Mouse (Mus musculus) ES-Bruce4 (cell line): Measurements from ENCODE around the gene Rai14. TPM values are rescaled to one million over a fixed set of nuclear protein-coding genes. Genes with fewer than 3 reads are reported as not detected.

Experiments used
- H3K27ac ChIP-seq: 2 replicates; pipeline ENCODE4 v1.5.1; 2012; ENCODE audit warnings: low read length, inconsistent platforms; ENCODE audit not compliant: insufficient read depth
- H3K27me3 ChIP-seq: 2 replicates; pipeline ENCODE4 v1.6.1; 2012; ENCODE audit warnings: mild to moderate bottlenecking, low read length, inconsistent platforms; ENCODE audit not compliant: control insufficient read depth, poor library complexity, insufficient read depth, severe bottlenecking
- H3K36me3 ChIP-seq: 2 replicates; pipeline ENCODE4 v1.6.1; 2012; ENCODE audit warnings: inconsistent platforms, mild to moderate bottlenecking, low read length, moderate library complexity; ENCODE audit not compliant: control insufficient read depth, poor library complexity, insufficient read depth, severe bottlenecking
- H3K4me1 ChIP-seq: one replicate; pipeline ENCODE4 v1.8.1; 2011; ENCODE audit warnings: low read length; ENCODE audit not compliant: control insufficient read depth, insufficient read depth
- H3K4me3 ChIP-seq: 2 replicates; pipeline ENCODE4 v1.5.1; 2011; ENCODE audit warnings: low read depth, mild to moderate bottlenecking, low read length
- H3K9ac ChIP-seq: 2 replicates; pipeline ENCODE4 v1.6.1; 2012; ENCODE audit warnings: low read depth, mild to moderate bottlenecking, inconsistent platforms; ENCODE audit not compliant: poor library complexity, severe bottlenecking
- H3K9me3 ChIP-seq: replicated peaks from 2 replicates; pipeline ENCODE4 v1.6.1; 2012; ENCODE audit warnings: mild to moderate bottlenecking, low read length, inconsistent platforms; ENCODE audit not compliant: control insufficient read depth, poor library complexity, insufficient read depth, severe bottlenecking
- CTCF ChIP-seq: IDR thresholded peaks from one replicate; pipeline ENCODE4 v1.8.1; 2011; ENCODE audit warnings: low read depth, low read length
- EP300 ChIP-seq: IDR thresholded peaks from 2 replicates; pipeline ENCODE4 v1.6.1; 2011; ENCODE audit warnings: low read depth, low read length; ENCODE audit not compliant: insufficient read depth
- POLR2A ChIP-seq: IDR thresholded peaks from one replicate; pipeline ENCODE4 v1.8.1; 2011; ENCODE audit warnings: low read length; ENCODE audit not compliant: insufficient read depth
- polyA plus RNA-seq: library from polyadenylated mRNA; stranded (reverse); fragments of >200 nt; gene quantifications from 2 replicates; pipeline ENCODE4 v1.2.4, GENCODE M21; 2011; ENCODE audit warnings: low read depth; ENCODE audit not compliant: missing spikeins, insufficient read depth, insufficient read length

Rai14 gene
- polyA plus RNA-seq, 1 experiment: 80.9 TPM

DNA sequence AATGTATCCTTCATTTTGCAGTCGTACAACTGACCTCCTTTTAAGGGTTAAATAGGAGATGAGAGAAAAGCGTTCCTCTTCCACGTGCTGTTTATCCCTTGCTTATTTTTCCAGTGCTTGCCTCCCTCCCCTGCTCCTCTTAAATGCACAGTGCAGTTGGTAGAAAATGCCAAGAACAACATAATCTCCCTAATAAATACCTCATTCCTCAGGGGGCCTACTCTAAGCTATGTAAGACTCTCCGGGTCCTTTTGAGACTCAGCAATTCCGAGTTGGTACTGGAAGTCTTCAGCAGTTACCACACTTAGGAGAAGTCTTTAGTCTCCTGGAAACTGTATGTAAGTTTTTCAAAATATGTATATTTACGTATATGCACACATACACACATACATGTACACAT lies 22.9 kb downstream of the Rai14 start:
- Histone ChIP-seq H3K27me3 (no peaks in the 10 kb centered on the region), H3K4me3 (no peak overlapping the region), H3K27ac (no peak overlapping the region), H3K4me1 (peaks cover 6% of the 10 kb centered on the region), H3K9ac (no peak overlapping the region), H3K36me3 (peaks cover 2% of the 10 kb centered on the region; the same call in 1 of the 2 replicates), H3K9me3 (no peaks in the 10 kb centered on the region)
- TF ChIP-seq POLR2A: no peak

DNA sequence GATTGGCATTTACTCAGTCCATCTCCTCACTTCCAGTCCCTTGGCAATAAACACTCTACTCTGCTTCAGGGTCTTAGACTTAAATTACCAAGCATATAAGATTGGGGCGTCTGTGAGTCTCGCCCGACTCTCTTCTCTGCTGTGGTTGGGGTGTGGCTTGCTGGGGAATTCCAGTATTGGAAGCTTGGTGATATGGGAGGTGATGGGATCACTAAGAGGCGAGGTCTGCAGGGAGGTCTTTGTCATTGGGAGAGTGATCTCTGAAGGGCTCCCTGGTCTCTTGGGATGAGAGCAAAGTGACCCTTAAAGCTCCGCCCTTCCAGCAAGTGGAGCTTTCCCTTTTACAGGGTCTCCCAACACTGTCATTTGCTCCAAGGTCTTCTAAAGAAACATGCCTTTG lies 23.5 kb downstream of the Rai14 start:
- H3K9me3 ChIP-seq: no peaks in the 10 kb centered on the region
- H3K4me1 ChIP-seq: peaks cover 7% of the 10 kb centered on the region
- peaks cover 2% of the 10 kb centered on the region; the same call in 1 of the 2 replicates for H3K36me3 ChIP-seq
- TF ChIP-seq POLR2A (no peak), CTCF (no peak), EP300 (no peak)
- H3K27me3 ChIP-seq: no peaks in the 10 kb centered on the region
- peak overlapping the region; percentile 59 for H3K27ac ChIP-seq
- 0 out of 2 replicates have a peak overlapping the region, but pooled peaks have one; percentile 33 for H3K9ac ChIP-seq
- H3K4me3 ChIP-seq: no peak overlapping the region

DNA sequence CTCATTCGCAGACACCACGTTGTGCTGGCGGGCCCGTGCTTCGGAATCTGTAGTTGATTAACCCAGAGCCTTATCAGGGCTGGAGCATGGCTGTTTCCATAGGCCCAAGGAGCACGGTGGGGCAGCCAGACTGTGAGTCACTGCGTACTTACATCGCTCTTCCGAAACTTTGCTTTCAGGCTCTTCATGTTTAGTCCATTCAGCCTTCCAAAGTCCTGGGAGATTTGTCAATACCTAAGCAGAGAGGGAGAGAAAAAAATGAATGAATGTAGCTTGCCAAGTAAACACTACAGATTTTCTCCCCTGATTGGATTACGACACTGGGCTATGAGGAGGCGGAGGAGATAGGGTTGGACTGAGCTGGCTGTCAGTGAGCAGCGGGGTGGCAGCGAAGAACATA lies 24.2 kb downstream of the Rai14 start:
- no peaks in the 10 kb centered on the region for H3K27me3 ChIP-seq
- H3K9ac ChIP-seq: peak overlapping the region; percentile 33; the same call in 1 of the 2 replicates
- TF ChIP-seq EP300 (no peak), CTCF (no peak), POLR2A (no peak)
- H3K4me1 ChIP-seq: peaks cover 7% of the 10 kb centered on the region
- H3K36me3 ChIP-seq: peaks cover 2% of the 10 kb centered on the region; the same call in 1 of the 2 replicates
- peak overlapping the region; percentile 59 for H3K27ac ChIP-seq
- peak overlapping the region; percentile 2; the same call in 1 of the 2 replicates for H3K4me3 ChIP-seq
- H3K9me3 ChIP-seq: no peaks in the 10 kb centered on the region

DNA sequence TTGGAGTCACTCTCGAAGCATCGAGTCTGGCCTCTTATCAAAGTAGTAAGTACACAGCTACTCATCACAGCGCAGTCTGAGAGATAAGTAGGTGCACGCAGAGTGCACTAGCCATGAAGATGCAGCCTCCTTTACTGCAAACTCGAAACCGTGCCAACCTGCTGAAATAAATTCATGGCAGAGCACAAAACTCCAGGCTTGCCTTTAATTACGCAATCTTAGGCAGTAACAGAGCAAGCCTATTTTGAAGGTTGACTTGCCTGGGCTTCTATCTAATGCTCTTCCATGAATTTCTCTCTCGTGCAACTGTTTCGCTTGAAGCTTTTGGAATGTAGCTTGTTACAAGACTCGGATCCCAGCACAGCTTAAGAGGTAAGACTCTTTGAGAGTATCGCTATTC lies 25.1 kb downstream of the Rai14 start:
- Histone ChIP-seq H3K27ac (peak overlapping the region; percentile 58), H3K9ac (peak overlapping the region; percentile 33; the same call in 1 of the 2 replicates), H3K36me3 (peaks cover 2% of the 10 kb centered on the region; the same call in 1 of the 2 replicates), H3K4me1 (peaks cover 7% of the 10 kb centered on the region), H3K27me3 (no peaks in the 10 kb centered on the region), H3K4me3 (no peak overlapping the region), H3K9me3 (no peaks in the 10 kb centered on the region)
- TF ChIP-seq CTCF (no peak), POLR2A (no peak), EP300 (no peak)

DNA sequence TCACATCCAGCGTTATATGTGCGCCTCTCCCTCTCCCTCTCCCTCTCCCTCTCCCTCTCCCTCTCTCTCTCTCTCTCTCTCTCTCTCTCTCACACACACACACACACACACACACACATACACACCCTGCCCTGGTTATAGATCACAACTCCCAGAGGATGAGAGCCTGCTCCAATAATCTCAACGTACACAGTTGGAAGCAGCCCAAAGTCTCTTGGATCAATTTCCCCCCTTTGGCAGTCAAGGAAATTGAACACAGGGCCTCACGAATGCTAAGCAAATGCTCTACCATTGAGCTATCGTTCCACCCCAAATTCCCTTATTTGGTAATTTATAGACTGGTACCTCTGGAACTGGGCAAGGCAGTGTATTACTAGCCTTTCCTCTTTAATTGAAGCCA lies 25.7 kb downstream of the Rai14 start:
- TF ChIP-seq CTCF (no peak), POLR2A (no peak), EP300 (no peak)
- no peak overlapping the region for H3K4me3 ChIP-seq
- H3K9ac ChIP-seq: 0 out of 2 replicates have a peak overlapping the region, but pooled peaks have one; percentile 12
- peaks cover 2% of the 10 kb centered on the region; the same call in 1 of the 2 replicates for H3K36me3 ChIP-seq
- no peaks in the 10 kb centered on the region for H3K27me3 ChIP-seq
- H3K9me3 ChIP-seq: no peaks in the 10 kb centered on the region
- H3K4me1 ChIP-seq: peaks cover 10% of the 10 kb centered on the region
- H3K27ac ChIP-seq: peak overlapping the region; percentile 60

DNA sequence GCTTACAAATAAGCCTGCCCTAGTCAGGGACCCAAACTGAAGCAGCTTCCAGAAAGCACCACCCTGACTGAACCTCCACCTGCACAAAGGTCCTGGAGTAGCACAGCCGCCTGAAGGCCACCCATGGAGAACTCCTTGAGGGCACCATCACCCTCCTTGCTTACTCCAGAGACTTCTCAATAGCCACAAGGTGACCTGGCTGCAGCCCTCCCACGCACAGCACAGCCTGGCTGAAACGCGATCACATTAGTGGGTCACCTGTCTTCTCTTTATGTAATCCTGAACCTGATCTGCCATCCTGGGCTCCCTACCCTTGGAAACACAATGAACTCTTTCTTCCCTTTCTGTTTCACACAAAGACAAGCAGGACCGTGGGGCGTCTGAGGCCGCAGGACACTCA lies 27.1 kb downstream of the Rai14 start:
- H3K4me3 ChIP-seq: no peak overlapping the region
- no peaks in the 10 kb centered on the region for H3K27me3 ChIP-seq
- H3K27ac ChIP-seq: peak overlapping the region; percentile 57
- peaks cover 12% of the 10 kb centered on the region for H3K4me1 ChIP-seq
- H3K36me3 ChIP-seq: peaks cover 2% of the 10 kb centered on the region; the same call in 1 of the 2 replicates
- H3K9ac ChIP-seq: no peak overlapping the region
- TF ChIP-seq POLR2A: no peak
- TF ChIP-seq EP300: peak; percentile 99
- TF ChIP-seq CTCF: no peak
- no peaks in the 10 kb centered on the region for H3K9me3 ChIP-seq
